ENCODE assay signal across 8 mouse cellular contexts in the genomic region with DNA sequence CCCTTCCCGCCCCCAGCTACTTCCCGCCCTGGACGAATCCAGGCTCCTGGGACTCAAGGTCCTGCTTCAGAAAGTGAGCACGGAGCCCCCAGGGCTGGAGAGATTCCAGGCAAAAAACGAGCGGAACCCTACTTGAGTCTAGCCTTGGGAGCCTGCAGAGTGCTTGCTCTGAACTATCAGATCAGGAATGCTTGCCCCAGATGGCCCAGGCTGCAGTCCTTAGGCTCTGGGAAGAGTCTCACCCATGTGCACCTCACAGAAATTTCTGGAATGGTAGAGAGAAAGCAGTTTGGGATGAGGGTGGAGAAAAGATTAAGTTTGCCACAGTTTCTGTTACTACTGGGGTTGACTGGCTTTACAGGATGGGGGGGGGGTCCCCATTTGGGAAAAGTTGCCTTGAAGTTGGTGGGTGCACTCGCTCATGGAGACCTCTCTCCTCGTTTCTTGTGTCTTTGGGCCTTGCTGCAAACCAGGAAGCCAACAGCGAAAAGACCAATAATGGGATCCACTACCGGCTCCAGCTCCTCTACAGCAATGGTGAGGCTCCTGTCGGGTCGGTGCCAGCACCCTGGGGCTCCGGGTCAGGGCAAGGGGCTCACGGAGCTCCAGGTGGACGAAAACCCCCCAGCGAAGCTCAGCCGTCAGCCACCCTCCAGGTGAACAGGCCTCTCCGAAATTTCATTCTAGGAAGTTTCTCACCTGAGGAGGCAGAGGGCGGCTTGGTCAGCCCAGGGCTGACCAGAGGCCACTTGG. TPM values are rescaled to one million over a fixed set of nuclear protein-coding genes. Genes with fewer than 3 reads are reported as not detected.
DNase-seq lines count a peak whose midpoint lies in the region; ATAC-seq lines count a peak whose summit lies in the region.

No protein-coding gene starts in this region.

- no peak for ATAC-seq in heart, embryonic 13.5 days (ENCODE audit: extremely low read depth, insufficient number of reproducible peaks, low FRiP score, low TSS enrichment)

- peaks cover 9% of the 10 kb centered on the region for H3K4me1 ChIP-seq in brown adipose tissue, adult 24 weeks (ENCODE audit: control insufficient read depth, insufficient read depth, insufficient read length, low read length)
- peaks cover 30% of the 10 kb centered on the region for H3K4me1 ChIP-seq in heart, embryonic 13.5 days
- peaks cover 49% of the 10 kb centered on the region for H3K4me1 ChIP-seq in midbrain, embryonic 10.5 days

- peak overlapping the region; percentile 74 for H3K4me2 ChIP-seq in heart, embryonic 13.5 days

- H3K27ac ChIP-seq in brown adipose tissue, adult 24 weeks (replicated peaks; ENCODE audit: low read depth, low read length): peak overlapping the region; percentile 84
- no peak overlapping the region for H3K27ac ChIP-seq in heart, embryonic 13.5 days (replicated peaks)
- peak overlapping the region; percentile 88 for H3K27ac ChIP-seq in midbrain, embryonic 10.5 days (replicated peaks)

- H3K4me3 ChIP-seq in brown adipose tissue, adult 24 weeks (ENCODE audit: insufficient read depth, low read depth, low read length): peak overlapping the region; percentile 100
- peak overlapping the region; percentile 72 for H3K4me3 ChIP-seq in heart, embryonic 13.5 days
- peak overlapping the region; percentile 68 for H3K4me3 ChIP-seq in midbrain, embryonic 10.5 days

- peak overlapping the region; percentile 78 for H3K9ac ChIP-seq in heart, embryonic 13.5 days

- intact Hi-C loops in gastrocnemius, postnatal 14 days (cut with DNase I; ENCODE audit: low total_unique reads): no loop called here

- no peaks in the 10 kb centered on the region for H3K9me3 ChIP-seq in heart, embryonic 13.5 days
- H3K9me3 ChIP-seq in midbrain, embryonic 10.5 days (replicated peaks): no peaks in the 10 kb centered on the region

- 41% methylated on average over 18 of the region's 19 CpGs for WGBS in heart, embryonic 13.5 days
- 16% methylated on average over 17 of the region's 19 CpGs for WGBS in midbrain, embryonic 10.5 days

- peaks cover 49% of the 10 kb centered on the region for H3K27me3 ChIP-seq in heart, embryonic 13.5 days (replicated peaks)
- peaks cover 71% of the 10 kb centered on the region for H3K27me3 ChIP-seq in midbrain, embryonic 10.5 days (ENCODE audit: low read depth, poor library complexity, severe bottlenecking)

- peaks cover 6% of the 10 kb centered on the region; the same call in 1 of the 2 replicates for H3K36me3 ChIP-seq in heart, embryonic 13.5 days
- H3K36me3 ChIP-seq in midbrain, embryonic 10.5 days: no peaks in the 10 kb centered on the region

- DNase-seq in gastrocnemius, adult 18-20 months (ENCODE audit: low spot score): peak; percentile 11
- DNase-seq in gastrocnemius, postnatal 14 days: no peak
- peak; percentile 43 for DNase-seq in midbrain, embryonic 10.5 days (ENCODE audit: low spot score)
- no peak for DNase-seq in Muller cell, postnatal 12 days (ENCODE audit: inconsistent ontology term)
- no peak for DNase-seq in retina, embryonic 14.5 days (ENCODE audit: low spot score)
- DNase-seq in layer of hippocampus, adult 8-10 months (ENCODE audit: low spot score in 2 of 2): no peak

RNA-seq across cellular contexts. Expression of a gene that starts 3.8 kb away (rescaled TPM):
- total RNA-seq in gastrocnemius, adult 18-20 months (2021): 1 to 10 TPM; 5.5 to 8.2 TPM
- total RNA-seq in gastrocnemius, postnatal 14 days (2021): 10 to 100 TPM; 15.8 to 18.3 TPM
- polyA plus RNA-seq in brown adipose tissue, adult 24 weeks (2012; ENCODE audit: insufficient read depth, insufficient read length, missing spikeins): 35.3 and 38.8 TPM in 2 replicates
- 12.9 and 13.0 TPM in 2 replicates for polyA plus RNA-seq in heart, embryonic 13.5 days (2015; fragmentation: Nextera tagmentation; extraction: Ambion mirVana)
- polyA plus RNA-seq in midbrain, embryonic 10.5 days (2016; fragmentation: Nextera tagmentation; extraction: Ambion mirVana): 31.8 and 49.2 TPM in 2 replicates
- 1 to 10 TPM; 2.8 to 5.3 (median 3.4) TPM for total RNA-seq in layer of hippocampus, adult 8-10 months (2022)

Comparison
In these comparisons a context has a peak if more than half of its experiments do, and no peak if none do; other contexts are left out.
1. DNase-seq: peak in gastrocnemius, adult 18-20 months (single experiment) and midbrain, embryonic 10.5 days (single experiment); none in gastrocnemius, postnatal 14 days (single experiment), Muller cell, postnatal 12 days (single experiment), retina, embryonic 14.5 days (single experiment) and layer of hippocampus, adult 8-10 months (0 of 2).
2. Peak in every context shown above with its lines, with median percentiles within 50 percentile points of each other: H3K4me3 ChIP-seq.